16 mouse cellular contexts compared by ENCODE assay signal in the genomic region with DNA sequence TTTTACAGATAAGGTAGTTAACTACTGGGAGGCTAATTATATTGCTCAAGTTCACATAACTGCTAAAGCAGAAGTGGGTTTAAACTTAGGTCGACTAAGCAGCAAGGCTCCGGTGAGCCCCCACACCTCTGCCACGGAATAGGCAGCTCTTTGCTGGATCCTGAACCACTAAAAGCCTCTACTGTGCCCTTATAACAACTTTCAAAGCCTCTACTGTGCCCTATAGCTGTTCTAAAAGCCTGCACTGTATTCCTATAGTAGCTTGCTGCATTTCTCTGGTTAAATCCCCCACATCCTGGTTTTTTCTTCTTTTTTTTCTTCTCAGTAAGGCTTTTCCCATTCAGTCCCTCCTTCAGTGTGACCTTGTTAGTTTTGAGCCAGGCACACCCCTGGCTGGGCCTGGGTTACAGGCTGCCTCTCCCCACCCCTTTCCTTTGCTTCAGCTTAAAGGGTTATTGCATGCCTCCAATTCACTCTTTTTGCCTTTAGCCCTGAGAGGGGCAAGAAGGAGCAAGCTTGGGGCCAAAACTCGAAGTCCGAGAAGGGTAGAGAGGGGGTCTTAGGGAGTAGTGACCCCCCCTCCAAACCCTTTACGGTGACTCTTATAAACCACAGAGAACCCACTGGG. TPM values are rescaled to one million over a fixed set of nuclear protein-coding genes. Genes with fewer than 3 reads are reported as not detected.
DNase-seq lines count a peak whose midpoint lies in the region; ATAC-seq and TF ChIP-seq lines count a peak whose summit lies in the region.
"Had no signal": no experiment of that assay in that cellular context is flagged by ENCODE, and none has a peak within 500 bp of the region (broad histone marks: within the 10 kb centered on the region; RNA-seq: fewer than 3 reads in every experiment).

Col9a1 (plus strand) TSS at position 387 of the 628 bp plus-strand sequence.

- 0 out of 2 replicates have a peak, but pooled peaks cover 3% of the 10 kb centered on the region for H3K4me1 ChIP-seq in forebrain, embryonic 10.5 days
- no peaks in the 10 kb centered on the region for H3K4me1 ChIP-seq in forebrain, embryonic 16.5 days (replicated peaks; ENCODE audit: control insufficient read depth, insufficient read depth, low read length)
- no peaks in the 10 kb centered on the region for H3K4me1 ChIP-seq in hindbrain, embryonic 11.5 days (replicated peaks; ENCODE audit: control insufficient read depth, insufficient read depth, low read length)
- no peaks in the 10 kb centered on the region for H3K4me1 ChIP-seq in hindbrain, postnatal 0 days (ENCODE audit: insufficient read depth, low read length)
- no peaks in the 10 kb centered on the region for H3K4me1 ChIP-seq in embryonic facial prominence, embryonic 10.5 days
- H3K4me1 ChIP-seq in limb, embryonic 13.5 days, result no peaks in the 10 kb centered on the region; the same call in 1 of the 2 replicates
- H3K4me1 ChIP-seq: liver, embryonic 13.5 days had no signal

- H3K27ac ChIP-seq in forebrain, embryonic 10.5 days, result no peak within 1 kb of the TSS
- no peak within 1 kb of the TSS for H3K27ac ChIP-seq in forebrain, embryonic 16.5 days (ENCODE audit: low read length)
- no peak within 1 kb of the TSS for H3K27ac ChIP-seq in hindbrain, embryonic 11.5 days (ENCODE audit: low read depth, low read length)
- H3K27ac ChIP-seq in hindbrain, postnatal 0 days, result no peak within 1 kb of the TSS
- no peak within 1 kb of the TSS for H3K27ac ChIP-seq in embryonic facial prominence, embryonic 10.5 days (replicated peaks)
- peak within 1 kb of the TSS; percentile 67; the same call in 1 of the 2 replicates for H3K27ac ChIP-seq in limb, embryonic 13.5 days
- H3K27ac ChIP-seq: kidney, postnatal 0 days; liver, embryonic 13.5 days had no signal

- no peaks in the 10 kb centered on the region for H3K27me3 ChIP-seq in forebrain, embryonic 10.5 days (ENCODE audit: poor library complexity, severe bottlenecking)
- no peaks in the 10 kb centered on the region for H3K27me3 ChIP-seq in forebrain, embryonic 16.5 days (replicated peaks; ENCODE audit: control insufficient read depth, insufficient read depth, low read length)
- no peaks in the 10 kb centered on the region for H3K27me3 ChIP-seq in hindbrain, embryonic 11.5 days (ENCODE audit: control insufficient read depth, insufficient read depth, low read length)
- H3K27me3 ChIP-seq in hindbrain, postnatal 0 days (ENCODE audit: insufficient read depth, low read length), result no peaks in the 10 kb centered on the region
- H3K27me3 ChIP-seq in embryonic facial prominence, embryonic 10.5 days (replicated peaks; ENCODE audit: low read depth, poor library complexity, severe bottlenecking), result no peaks in the 10 kb centered on the region
- no peaks in the 10 kb centered on the region for H3K27me3 ChIP-seq in limb, embryonic 13.5 days
- H3K27me3 ChIP-seq: liver, embryonic 13.5 days had no signal

- H3K9ac ChIP-seq in forebrain, embryonic 16.5 days (replicated peaks; ENCODE audit: low read depth, low read length), result no peak within 1 kb of the TSS
- no peak within 1 kb of the TSS for H3K9ac ChIP-seq in hindbrain, embryonic 11.5 days (ENCODE audit: low read depth, low read length)
- H3K9ac ChIP-seq in hindbrain, postnatal 0 days (replicated peaks; ENCODE audit: low read length), result no peak within 1 kb of the TSS
- peak within 1 kb of the TSS; percentile 40 for H3K9ac ChIP-seq in limb, embryonic 13.5 days
- H3K9ac ChIP-seq: liver, embryonic 13.5 days had no signal

- no peak for TF ChIP-seq CTCF in hindbrain, postnatal 0 days (IDR thresholded peaks at IDR 0.05; ENCODE audit: low read depth)

- WGBS in forebrain, embryonic 10.5 days, result 86% methylated on average over 6 of the region's 6 CpGs
- 83% methylated on average over 6 of the region's 6 CpGs for WGBS in forebrain, embryonic 16.5 days
- 80% methylated on average over 6 of the region's 6 CpGs for WGBS in hindbrain, embryonic 11.5 days
- 85% methylated on average over 6 of the region's 6 CpGs for WGBS in hindbrain, postnatal 0 days
- WGBS in embryonic facial prominence, embryonic 10.5 days, result 85% methylated on average over 6 of the region's 6 CpGs
- 66% methylated on average over 6 of the region's 6 CpGs for WGBS in limb, embryonic 13.5 days

- H3K36me3 ChIP-seq in forebrain, embryonic 10.5 days (replicated peaks), result no peaks in the 10 kb centered on the region
- no peaks in the 10 kb centered on the region for H3K36me3 ChIP-seq in forebrain, embryonic 16.5 days (ENCODE audit: control insufficient read depth, insufficient read depth)
- H3K36me3 ChIP-seq in hindbrain, embryonic 11.5 days (ENCODE audit: control insufficient read depth, insufficient read depth, low read length), result no peaks in the 10 kb centered on the region
- H3K36me3 ChIP-seq in hindbrain, postnatal 0 days (ENCODE audit: insufficient read depth, low read length), result no peaks in the 10 kb centered on the region
- no peaks in the 10 kb centered on the region for H3K36me3 ChIP-seq in embryonic facial prominence, embryonic 10.5 days (replicated peaks)
- no peaks in the 10 kb centered on the region for H3K36me3 ChIP-seq in limb, embryonic 13.5 days
- H3K36me3 ChIP-seq: liver, embryonic 13.5 days had no signal

- no peak for DNase-seq in forebrain, embryonic 10.5 days (ENCODE audit: extremely low spot score, low spot score)
- DNase-seq in hindbrain, embryonic 11.5 days (ENCODE audit: low spot score), result no peak
- no peak for DNase-seq in hindbrain, postnatal 0 days (ENCODE audit: low spot score)
- no peak for DNase-seq in embryonic facial prominence, embryonic 10.5 days (ENCODE audit: low spot score)
- no peak for DNase-seq in urinary bladder, adult 2 months (ENCODE audit: low spot score)
- DNase-seq: adrenal gland, postnatal 25 days; cerebellum, adult 8-10 months; heart, postnatal 36 days; liver, embryonic 13.5 days had no signal

- no peaks in the 10 kb centered on the region for H3K9me3 ChIP-seq in forebrain, embryonic 10.5 days
- no peaks in the 10 kb centered on the region for H3K9me3 ChIP-seq in forebrain, embryonic 16.5 days (ENCODE audit: control insufficient read depth, low read length)
- no peaks in the 10 kb centered on the region for H3K9me3 ChIP-seq in hindbrain, embryonic 11.5 days (ENCODE audit: control insufficient read depth, low read length)
- no peaks in the 10 kb centered on the region for H3K9me3 ChIP-seq in hindbrain, postnatal 0 days (ENCODE audit: low read length)
- no peaks in the 10 kb centered on the region for H3K9me3 ChIP-seq in embryonic facial prominence, embryonic 10.5 days
- no peaks in the 10 kb centered on the region for H3K9me3 ChIP-seq in limb, embryonic 13.5 days
- H3K9me3 ChIP-seq: liver, embryonic 13.5 days had no signal

- ATAC-seq in forebrain, embryonic 16.5 days, result no peak
- ATAC-seq in hindbrain, embryonic 11.5 days (ENCODE audit: low FRiP score), result no peak
- ATAC-seq in hindbrain, postnatal 0 days, result no peak
- ATAC-seq in limb, embryonic 13.5 days (ENCODE audit: low FRiP score, low read depth), result peak; percentile 66
- no peak for ATAC-seq in granulocyte monocyte progenitor cell, adult 5-6 weeks (replicated peaks; ENCODE audit: poor library complexity, severe bottlenecking)
- ATAC-seq: intestine, embryonic 16.5 days; midbrain, embryonic 16.5 days had no signal

- H3K4me3 ChIP-seq in forebrain, embryonic 10.5 days, result no peak within 1 kb of the TSS
- H3K4me3 ChIP-seq in forebrain, embryonic 16.5 days (replicated peaks; ENCODE audit: low read length), result no peak within 1 kb of the TSS
- H3K4me3 ChIP-seq in hindbrain, embryonic 11.5 days (ENCODE audit: low read depth, low read length), result no peak within 1 kb of the TSS
- no peak within 1 kb of the TSS for H3K4me3 ChIP-seq in hindbrain, postnatal 0 days (ENCODE audit: low read length)
- no peak within 1 kb of the TSS for H3K4me3 ChIP-seq in embryonic facial prominence, embryonic 10.5 days
- peak within 1 kb of the TSS; percentile 35 for H3K4me3 ChIP-seq in limb, embryonic 13.5 days
- H3K4me3 ChIP-seq: liver, embryonic 13.5 days had no signal

- no peak within 1 kb of the TSS for H3K4me2 ChIP-seq in forebrain, embryonic 16.5 days (ENCODE audit: low read length)
- H3K4me2 ChIP-seq in hindbrain, embryonic 11.5 days (replicated peaks; ENCODE audit: low read depth, low read length), result no peak within 1 kb of the TSS
- no peak within 1 kb of the TSS for H3K4me2 ChIP-seq in hindbrain, postnatal 0 days (ENCODE audit: low read depth, low read length)
- peak within 1 kb of the TSS; percentile 31 for H3K4me2 ChIP-seq in limb, embryonic 13.5 days (replicated peaks)
- H3K4me2 ChIP-seq: liver, embryonic 13.5 days had no signal

RNA-seq across cellular contexts. Expression of gene Col9a1, which starts in this region (rescaled TPM):
- polyA plus RNA-seq in forebrain, embryonic 10.5 days (2016; fragmentation: Nextera tagmentation; extraction: Ambion mirVana), result 20.3 and 32.1 TPM in 2 replicates
- 1.0 and 3.8 TPM in 2 replicates for polyA plus RNA-seq in forebrain, embryonic 16.5 days (2015; fragmentation: Nextera tagmentation; extraction: Ambion mirVana)
- polyA plus RNA-seq in hindbrain, embryonic 11.5 days (2014; fragmentation: Nextera tagmentation; extraction: Ambion mirVana), result 23.5 and 26.8 TPM in 2 replicates
- 2.4 and 3.7 TPM in 2 replicates for total RNA-seq in hindbrain, postnatal 0 days (2014; rRNA removed)
- 3.0 TPM in 2 replicates for polyA plus RNA-seq in hindbrain, postnatal 0 days (2015; fragmentation: Nextera tagmentation; extraction: Ambion mirVana)
- 107 and 109 TPM in 2 replicates for polyA plus RNA-seq in embryonic facial prominence, embryonic 10.5 days (2016; fragmentation: Nextera tagmentation; extraction: Ambion mirVana)
- 236 and 245 TPM in 2 replicates for polyA plus RNA-seq in limb, embryonic 13.5 days (2015; fragmentation: Nextera tagmentation; extraction: Ambion mirVana)
- polyA plus RNA-seq in urinary bladder, adult 2 months (2012; rRNA removed), result 0.01 and 0.03 TPM in 2 replicates
- not detected in 2 replicates for total RNA-seq in granulocyte monocyte progenitor cell, adult 5-6 weeks (2014; fragmentation: Nextera tagmentation)
- total RNA-seq in granulocyte monocyte progenitor cell, adult 5-6 weeks (2017), result not detected in 2 replicates
- total RNA-seq: adrenal gland, postnatal 25 days; neutrophil, adult 5-6 weeks had no signal
